Mouse (Mus musculus) erythroblast, embryonic 14.5 days (primary cell): ENCODE data around the gene Irs1.

Source experiments
- GATA1 ChIP-seq: IDR thresholded peaks from 2 replicates; pipeline ENCODE4 v1.6.1; 2012; ENCODE audit warnings: low read length, inconsistent platforms, mixed read lengths
- TAL1 ChIP-seq: IDR thresholded peaks from 3 replicates; pipeline ENCODE4 v1.6.1; 2012; ENCODE audit warnings: low read length, inconsistent platforms, mixed read lengths

GRCm38 (mm10) chr1:82228841-82229240 lies 62.4 kb downstream of the Irs1 start:
- TF ChIP-seq GATA1, result no peak
- no peak for TF ChIP-seq TAL1
